Mouse (Mus musculus): ENCODE data around the gene Tubb3.
"Not testable (repeated sequence)": the region's sequence is repeated elsewhere in the genome, so short reads cannot be mapped to it uniquely, and the experiment has no call there.

Tubb3 gene

DNA sequence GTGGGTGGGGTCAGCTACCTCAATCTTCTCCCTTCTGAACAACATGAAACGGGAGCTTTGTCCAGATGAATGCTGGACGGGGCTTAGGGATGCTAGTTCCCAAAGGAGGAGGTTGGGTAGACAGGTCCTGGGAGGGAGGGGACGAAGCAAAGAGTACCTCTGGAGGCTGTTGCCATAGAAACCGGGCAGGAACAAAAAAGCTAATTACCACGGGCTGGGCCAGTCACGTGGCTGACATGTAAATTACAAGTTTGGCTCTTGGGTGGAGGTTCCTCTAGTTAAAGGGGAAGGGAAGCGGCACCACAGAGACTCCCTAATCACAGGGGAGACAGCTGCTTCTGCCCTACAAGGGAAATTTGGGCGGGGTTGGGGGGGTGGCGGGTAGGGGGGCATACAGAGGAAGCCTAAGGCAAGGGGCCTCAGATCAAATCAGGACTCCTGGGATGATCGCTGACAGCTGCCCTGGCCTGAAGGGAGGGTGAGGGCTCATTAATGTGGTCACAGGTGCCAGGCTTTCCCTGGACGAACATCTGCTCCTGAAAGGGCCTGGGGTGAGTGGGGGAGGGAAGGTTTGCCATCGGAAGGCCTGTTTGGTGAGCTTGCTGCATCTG is 1.4 kb downstream of the Tubb3 start:
- DNase-seq (ENCODE audit: low read depth, low spot score): no peak

GRCm38 (mm10) chr8:123414255-123414654 is 3.0 kb downstream of the Tubb3 start:
- DNase-seq (ENCODE audit: low read depth, low spot score): no peak

DNA sequence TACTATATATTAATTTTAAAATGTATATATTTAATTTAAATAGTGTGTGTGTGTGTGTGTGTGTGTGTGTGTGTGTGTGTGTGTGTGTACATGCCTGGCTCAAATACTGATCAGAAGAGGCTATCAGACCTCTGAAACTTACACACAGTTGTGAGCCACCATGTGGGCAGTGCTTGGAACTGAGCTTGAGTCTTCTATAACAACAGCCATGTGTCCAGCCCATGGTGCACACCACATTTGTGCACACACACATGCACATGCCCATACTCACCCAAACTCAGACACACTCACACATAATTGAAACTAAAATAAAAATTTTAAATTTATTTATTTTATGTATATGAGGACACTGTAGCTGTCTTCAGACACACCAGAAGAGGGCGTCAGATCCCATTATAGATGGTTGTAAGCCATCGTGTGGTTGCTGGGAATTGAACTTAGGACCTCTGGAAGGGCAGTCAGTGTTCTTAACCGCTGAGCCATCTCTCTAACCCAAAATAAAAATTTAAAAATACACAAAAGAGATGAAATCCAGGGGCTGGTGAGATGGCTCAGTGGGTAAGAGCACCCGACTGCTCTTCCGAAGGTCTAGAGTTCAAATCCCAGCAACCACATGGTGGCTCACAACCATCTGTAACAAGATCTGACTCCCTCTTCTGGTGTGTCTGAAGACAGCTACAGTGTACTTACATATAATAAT is 3.9 kb downstream of the Tubb3 start:
- DNase-seq (ENCODE audit: low read depth, low spot score): not testable (repeated sequence)

DNA sequence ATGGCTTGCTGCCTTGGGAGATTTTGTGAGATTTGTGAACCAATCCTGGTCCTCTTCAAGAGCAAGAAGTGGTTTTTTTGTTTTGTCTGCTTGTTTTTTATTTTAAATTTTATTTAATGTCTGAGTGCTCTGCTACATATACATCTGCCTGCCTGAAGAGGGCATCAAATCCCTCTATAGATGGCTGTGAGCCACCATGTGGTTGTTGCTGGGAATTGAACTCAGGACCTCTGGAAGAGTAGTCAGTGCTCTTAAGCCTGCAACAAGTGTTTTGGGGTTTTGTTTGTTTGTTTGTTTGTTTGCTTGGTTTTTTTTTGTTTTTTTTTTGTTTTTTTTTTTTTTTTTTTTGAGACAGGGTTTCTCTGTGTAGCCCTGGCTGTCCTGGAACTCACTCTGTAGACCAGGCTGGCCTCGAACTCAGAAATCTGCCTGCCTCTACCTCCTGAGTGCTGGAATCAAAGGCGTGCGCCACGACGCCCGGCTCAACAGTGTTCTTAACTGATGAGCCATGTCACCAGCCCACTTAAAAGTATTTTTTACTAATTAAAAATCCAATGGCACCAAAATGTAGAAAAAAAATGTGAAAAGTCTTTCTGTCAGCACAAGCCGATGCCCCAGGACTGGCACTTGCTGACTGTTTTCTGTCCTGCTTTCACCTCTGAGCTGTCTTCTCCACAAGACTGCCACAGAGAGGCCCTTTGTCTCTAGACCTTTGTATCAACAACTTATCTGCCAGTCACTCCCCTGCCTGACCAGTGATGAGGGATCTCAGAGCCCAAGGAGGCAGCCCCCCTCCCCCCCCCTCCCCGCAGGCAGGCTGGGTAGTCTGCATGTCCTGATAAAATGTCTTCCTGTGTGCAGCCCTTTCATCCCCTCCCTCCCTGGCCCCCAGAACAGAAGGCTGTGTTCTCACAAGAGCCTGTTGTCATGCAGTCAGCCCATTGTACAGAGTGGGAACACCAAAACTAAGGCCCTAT is 5.0 kb downstream of the Tubb3 start:
- DNase-seq (ENCODE audit: low read depth, low spot score): no peak

- no peak for DNase-seq (ENCODE audit: low read depth, low spot score)
These were observed 5.8 kb downstream of the Tubb3 start for GRCm38 (mm10) chr8:123416944-123417555.

- no peak for DNase-seq (ENCODE audit: low read depth, low spot score)
These were observed 8.5 kb downstream of the Tubb3 start for GRCm38 (mm10) chr8:123419711-123420110.

DNA sequence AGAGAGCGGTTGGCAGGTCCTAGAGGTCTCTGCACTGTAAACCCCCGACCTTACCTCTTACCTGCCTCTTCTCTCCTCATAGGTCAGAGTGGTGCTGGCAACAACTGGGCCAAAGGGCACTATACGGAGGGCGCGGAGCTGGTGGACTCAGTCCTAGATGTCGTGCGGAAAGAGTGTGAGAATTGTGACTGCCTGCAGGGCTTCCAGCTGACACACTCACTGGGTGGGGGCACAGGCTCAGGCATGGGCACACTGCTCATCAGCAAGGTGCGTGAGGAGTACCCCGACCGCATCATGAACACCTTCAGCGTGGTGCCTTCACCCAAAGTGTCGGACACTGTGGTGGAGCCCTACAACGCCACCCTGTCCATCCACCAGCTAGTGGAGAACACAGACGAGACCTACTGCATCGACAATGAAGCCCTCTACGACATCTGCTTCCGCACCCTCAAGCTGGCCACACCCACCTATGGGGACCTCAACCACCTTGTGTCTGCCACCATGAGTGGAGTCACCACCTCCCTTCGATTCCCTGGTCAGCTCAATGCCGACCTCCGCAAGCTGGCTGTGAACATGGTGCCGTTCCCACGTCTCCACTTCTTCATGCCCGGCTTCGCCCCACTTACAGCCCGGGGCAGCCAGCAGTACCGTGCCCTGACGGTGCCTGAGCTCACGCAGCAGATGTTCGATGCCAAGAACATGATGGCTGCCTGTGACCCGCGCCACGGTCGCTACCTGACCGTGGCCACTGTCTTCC is 9.5 kb downstream of the Tubb3 start:
- DNase-seq (ENCODE audit: low read depth, low spot score): no peak

DNA sequence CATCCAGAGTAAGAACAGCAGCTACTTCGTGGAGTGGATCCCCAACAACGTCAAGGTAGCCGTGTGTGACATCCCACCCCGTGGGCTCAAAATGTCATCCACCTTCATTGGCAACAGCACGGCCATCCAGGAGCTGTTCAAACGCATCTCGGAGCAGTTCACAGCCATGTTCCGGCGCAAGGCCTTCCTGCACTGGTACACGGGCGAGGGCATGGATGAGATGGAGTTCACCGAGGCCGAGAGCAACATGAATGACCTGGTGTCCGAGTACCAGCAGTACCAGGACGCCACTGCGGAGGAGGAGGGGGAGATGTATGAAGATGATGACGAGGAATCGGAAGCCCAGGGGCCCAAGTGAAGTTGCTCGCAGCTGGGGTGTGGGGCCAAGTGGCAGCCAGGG is 10.1 kb downstream of the Tubb3 start:
- no peak for DNase-seq (ENCODE audit: low read depth, low spot score)

DNA sequence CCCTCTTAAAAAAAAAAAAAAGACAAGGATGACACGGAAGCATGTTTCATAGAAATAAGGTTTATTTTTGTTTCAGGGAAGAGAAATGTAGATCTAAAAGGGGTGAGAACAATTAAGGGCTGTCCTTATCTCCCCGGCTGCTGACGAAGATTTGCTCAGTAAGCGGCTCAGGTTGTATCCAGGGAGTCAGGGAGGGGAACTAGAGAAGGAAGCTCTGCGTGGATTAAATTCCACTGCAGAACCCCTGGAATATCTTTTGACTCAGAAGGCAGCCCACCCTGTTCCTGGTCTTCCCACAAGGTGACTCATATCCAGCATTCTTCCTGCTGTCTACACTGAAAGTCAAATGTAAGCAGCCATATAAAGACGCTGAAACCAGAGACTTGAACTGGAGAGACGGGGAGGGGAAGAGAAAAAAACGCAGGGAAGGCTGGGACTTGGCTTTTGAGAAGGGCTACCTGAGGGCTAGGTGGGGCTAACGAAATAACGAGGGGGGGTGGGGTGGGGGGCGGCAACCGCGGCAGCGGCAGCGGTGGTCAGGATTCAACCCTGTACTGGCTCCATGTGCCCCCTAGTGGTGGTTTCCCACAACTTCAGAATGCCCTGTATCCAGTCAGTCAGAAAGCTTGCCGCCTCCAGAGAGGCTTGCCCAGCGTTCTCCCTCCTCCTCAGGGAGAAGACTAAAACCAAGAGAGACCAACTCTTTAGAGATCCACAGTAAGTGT is 11.0 kb downstream of the Tubb3 start:
- DNase-seq (ENCODE audit: low read depth, low spot score): peak; percentile 73

DNA sequence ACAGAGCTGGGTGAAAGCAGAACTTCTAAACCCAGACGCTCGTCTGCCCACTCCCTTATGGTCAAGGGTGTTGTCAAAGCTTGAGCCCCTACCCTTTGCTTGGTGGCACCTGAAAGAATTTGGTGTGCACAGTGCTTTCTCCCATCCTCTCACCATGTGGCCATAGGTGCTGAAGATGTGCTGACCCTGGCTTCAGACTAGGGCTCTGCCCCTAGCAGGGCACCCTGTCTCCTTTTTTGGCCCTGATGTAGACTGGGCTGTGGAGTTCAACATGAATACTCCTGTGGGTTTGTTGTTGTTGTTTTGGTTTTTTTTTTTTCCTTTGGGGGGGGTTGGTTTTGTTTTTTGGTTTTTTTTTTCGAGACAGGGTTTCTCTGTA is 11.5 kb downstream of the Tubb3 start:
- no peak for DNase-seq (ENCODE audit: low read depth, low spot score)

- no peak for DNase-seq (ENCODE audit: low read depth, low spot score)
These were observed 12.2 kb downstream of the Tubb3 start, which contains the start of gene Def8 for GRCm38 (mm10) chr8:123423441-123423840. Def8 (plus strand) TSS chr8:123423527.

- no peak for DNase-seq (ENCODE audit: low read depth, low spot score)
These were observed 15.6 kb downstream of the Tubb3 start for GRCm38 (mm10) chr8:123426511-123427509.

- DNase-seq (ENCODE audit: low read depth, low spot score): no peak
These were observed 16.5 kb downstream of the Tubb3 start for GRCm38 (mm10) chr8:123427639-123428275.

GRCm38 (mm10) chr8:123428343-123428893 is 17.2 kb downstream of the Tubb3 start:
- DNase-seq (ENCODE audit: low read depth, low spot score): no peak

DNA sequence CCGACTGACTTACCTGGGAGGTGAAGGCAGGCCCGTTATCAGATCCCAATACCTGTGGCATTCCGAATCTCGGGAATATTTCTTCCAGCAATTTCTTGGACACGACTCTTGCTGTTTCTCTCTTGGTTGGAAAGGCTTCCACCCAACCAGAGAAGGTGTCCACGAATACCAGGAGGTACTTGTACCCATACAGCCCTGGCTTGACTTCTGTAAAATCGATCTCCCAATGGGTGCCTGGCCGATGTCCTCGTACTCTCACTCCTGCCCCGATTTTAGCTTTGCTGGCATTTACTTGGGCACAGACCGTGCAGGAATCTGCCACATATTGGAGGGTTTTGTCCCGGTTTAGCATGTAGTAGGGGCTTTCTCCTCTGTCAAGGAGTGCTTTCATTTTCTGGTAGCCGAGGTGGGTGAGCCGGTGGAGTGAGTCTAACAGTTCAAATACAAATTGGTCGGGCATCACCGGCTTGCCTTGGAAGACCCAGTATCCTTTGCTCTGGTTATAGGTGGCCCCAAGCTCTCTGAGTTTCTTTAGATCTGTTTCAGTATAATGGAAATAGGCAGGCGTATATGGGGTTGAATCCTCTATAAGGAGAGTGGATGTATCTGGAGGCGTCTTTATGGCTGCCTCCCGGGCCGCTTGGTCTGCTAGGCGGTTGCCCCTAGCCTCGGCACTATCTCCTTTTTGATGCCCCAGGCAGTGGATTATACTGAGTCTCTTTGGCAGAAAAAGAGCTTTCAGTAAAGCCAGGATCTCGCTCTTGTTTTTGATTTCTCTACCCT is 17.9 kb downstream of the Tubb3 start:
- no peak for DNase-seq (ENCODE audit: low read depth, low spot score)

DNA sequence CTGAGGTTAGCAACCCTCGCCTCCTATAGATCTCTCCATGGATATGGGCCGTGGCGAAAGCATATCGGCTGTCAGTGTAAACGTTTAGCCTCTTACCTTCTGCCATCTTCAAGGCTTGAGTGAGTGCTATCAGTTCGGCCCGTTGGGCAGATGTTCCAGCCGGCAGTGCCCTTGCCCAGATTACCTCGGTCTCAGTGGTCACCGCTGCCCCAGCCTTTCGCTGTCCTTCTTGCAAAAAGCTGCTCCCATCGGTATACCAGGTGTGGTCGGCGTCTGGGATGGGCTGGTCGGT is 18.4 kb downstream of the Tubb3 start:
- DNase-seq (ENCODE audit: low read depth, low spot score): not testable (repeated sequence)

DNA sequence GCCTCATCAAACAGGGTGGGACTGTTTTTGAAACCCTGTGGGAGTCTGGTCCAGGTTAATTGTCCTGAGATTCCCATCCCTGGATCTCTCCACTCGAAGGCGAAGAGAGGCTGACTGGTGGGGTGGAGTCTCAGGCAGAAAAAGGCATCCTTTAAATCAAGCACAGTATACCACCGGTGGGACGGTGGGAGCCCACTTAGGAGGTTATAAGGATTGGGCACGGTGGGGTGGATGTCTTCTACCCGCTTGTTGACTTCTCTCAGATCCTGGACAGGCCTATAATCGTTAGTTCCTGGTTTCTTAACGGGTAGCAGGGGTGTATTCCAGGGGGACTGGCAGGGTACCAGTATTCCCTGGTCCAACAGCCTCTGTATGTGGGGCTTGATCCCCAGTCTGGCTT is 19.7 kb downstream of the Tubb3 start:
- DNase-seq (ENCODE audit: low read depth, low spot score): not testable (repeated sequence)
